Mouse (Mus musculus): Measurements from ENCODE around the gene Arhgap27. TPM values are rescaled to one million over a fixed set of nuclear protein-coding genes. Genes with fewer than 3 reads are reported as not detected.

Arhgap27 gene
- total and polyA plus RNA-seq, 3 experiments = 11.8 to 30.9 (median 26.1) TPM

DNA sequence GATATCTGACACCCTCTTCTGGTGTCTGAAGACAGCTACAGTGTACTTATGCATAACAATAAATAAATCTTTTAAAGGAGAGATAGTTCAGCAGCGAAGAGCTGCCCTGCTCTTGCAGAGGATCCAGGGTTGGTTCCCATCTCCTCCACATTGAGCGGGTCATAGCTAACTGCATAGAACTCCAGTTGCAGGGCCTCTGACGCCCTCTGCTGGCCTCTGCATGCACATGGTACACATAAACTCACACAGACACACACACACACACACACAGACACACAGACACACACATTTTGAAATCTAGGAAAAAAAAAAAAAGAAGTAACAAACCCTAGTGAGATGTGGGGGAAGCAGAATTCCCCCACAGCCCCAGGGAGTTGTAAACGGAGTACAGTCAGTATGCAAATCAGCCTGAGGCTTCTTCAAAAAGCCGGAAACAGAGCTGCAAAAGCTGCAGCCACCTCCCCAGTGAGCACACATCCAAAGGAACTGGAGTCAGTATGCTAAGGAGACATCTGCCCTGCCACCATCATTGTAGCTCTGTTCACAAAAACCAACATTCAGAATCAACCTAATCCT, 11.2 kb downstream of the Arhgap27 start:
- H3K4me1 ChIP-seq (ENCODE audit: control insufficient read depth in 1 of 2, insufficient read depth in 2 of 2) = peaks cover 17 to 54% of the 10 kb centered on the region in 2 experiments
- DNase-seq (ENCODE audit: extremely low read depth) = peak; percentile 86
- peak; percentile 34; the same call in 1 of the 2 replicates for TF ChIP-seq SIN3A (IDR thresholded peaks at IDR 0.05; ENCODE audit: low read length)
- TF ChIP-seq HCFC1 (IDR thresholded peaks at IDR 0.05; ENCODE audit: low read depth, low read length) = no peak
- TF ChIP-seq E2F4 (IDR thresholded peaks at IDR 0.05; ENCODE audit: insufficient replicate concordance, low read depth, low read length) = no peak
- TF ChIP-seq KAT2A (IDR thresholded peaks at IDR 0.05; ENCODE audit: insufficient replicate concordance, low read length) = no peak
- TF ChIP-seq RAD21 (IDR thresholded peaks at IDR 0.05; ENCODE audit: low read depth, low read length) = no peak; the same call in 1 of the 2 replicates
- peak; percentile 51; the same call in 1 of the 2 replicates for TF ChIP-seq ELF1 (IDR thresholded peaks at IDR 0.05; ENCODE audit: low read depth, low read length)
- no peak for TF ChIP-seq ZC3H11A (IDR thresholded peaks at IDR 0.05; ENCODE audit: low read depth, low read length)
- TF ChIP-seq JUND (conservative IDR thresholded peaks at IDR 0.05; ENCODE audit: low read depth, low read length) = 0 out of 2 replicates have a peak, but pooled peaks have one; percentile 26
- peak in 1 of 2 experiments; percentile 50; a peak in 2 of 4 replicates for TF ChIP-seq CTCF (conservative IDR thresholded peaks at IDR 0.05 in 1 of 2, IDR thresholded peaks at IDR 0.05 in 1 of 2; ENCODE audit: low read depth in 2 of 2, low read length in 2 of 2)
- TF ChIP-seq MAZ (IDR thresholded peaks at IDR 0.05; ENCODE audit: low read depth, low read length) = no peak
- no peak for TF ChIP-seq PAX5 (IDR thresholded peaks at IDR 0.05; ENCODE audit: low read length)
- no peak for TF ChIP-seq NRF1 (IDR thresholded peaks at IDR 0.05; ENCODE audit: low read depth, low read length)
- TF ChIP-seq RCOR1 (conservative IDR thresholded peaks at IDR 0.05; ENCODE audit: low read depth, low read length) = 0 out of 2 replicates have a peak, but pooled peaks have one; percentile 22
- TF ChIP-seq CHD2 (IDR thresholded peaks at IDR 0.05; ENCODE audit: low read length) = peak; percentile 52
- peak; percentile 92 for TF ChIP-seq ZNF384 (IDR thresholded peaks at IDR 0.05; ENCODE audit: low read depth, low read length)
- TF ChIP-seq MAX (IDR thresholded peaks at IDR 0.05; ENCODE audit: low read length) = no peak
- peak; percentile 55; the same call in 1 of the 2 replicates for TF ChIP-seq ETS1 (conservative IDR thresholded peaks at IDR 0.05; ENCODE audit: low read depth, low read length)
- no peak for TF ChIP-seq MXI1 (IDR thresholded peaks at IDR 0.05; ENCODE audit: low read depth, low read length)
- TF ChIP-seq POLR2A (IDR thresholded peaks at IDR 0.05; ENCODE audit: low read depth, low read length) = no peak
- TF ChIP-seq BHLHE40 (IDR thresholded peaks at IDR 0.05; ENCODE audit: low read depth, low read length) = peak; percentile 51; the same call in 1 of the 2 replicates
- TF ChIP-seq NELFE (IDR thresholded peaks at IDR 0.05; ENCODE audit: low read depth, low read length) = no peak
- 0 out of 2 replicates have a peak, but pooled peaks have one; percentile 18 for TF ChIP-seq JUN (IDR thresholded peaks at IDR 0.05; ENCODE audit: insufficient read depth, low read depth, low read length)
- TF ChIP-seq MEF2A (IDR thresholded peaks at IDR 0.05; ENCODE audit: borderline replicate concordance, low read depth, low read length) = 0 out of 2 replicates have a peak, but pooled peaks have one; percentile 16
- TF ChIP-seq USF1 (IDR thresholded peaks at IDR 0.05; ENCODE audit: low read depth, low read length) = no peak
- TF ChIP-seq UBTF (IDR thresholded peaks at IDR 0.05; ENCODE audit: low read depth, low read length) = no peak
- TF ChIP-seq ZKSCAN1 (IDR thresholded peaks at IDR 0.05; ENCODE audit: borderline replicate concordance, low read depth, low read length) = no peak
- TF ChIP-seq EP300 (IDR thresholded peaks at IDR 0.05; ENCODE audit: low read length) = peak; percentile 74
- TF ChIP-seq POLR2AphosphoS2 (IDR thresholded peaks at IDR 0.05; ENCODE audit: low read depth, low read length) = no peak
- peak; percentile 17; the same call in 1 of the 2 replicates for TF ChIP-seq SMC3 (IDR thresholded peaks at IDR 0.05; ENCODE audit: low read depth, low read length)
- no peak for TF ChIP-seq CHD1 (IDR thresholded peaks at IDR 0.05; ENCODE audit: low read depth, low read length)
- TF ChIP-seq MAFK (IDR thresholded peaks at IDR 0.05; ENCODE audit: insufficient replicate concordance, low read length) = 0 out of 2 replicates have a peak, but pooled peaks have one; percentile 16
- no peak for TF ChIP-seq USF2 (conservative IDR thresholded peaks at IDR 0.05; ENCODE audit: low read depth, low read length)
- 0 out of 2 replicates have a peak, but pooled peaks have one; percentile 37 for TF ChIP-seq TCF12 (IDR thresholded peaks at IDR 0.05; ENCODE audit: low read depth, low read length)
- H3K9ac ChIP-seq (ENCODE audit: insufficient read depth, low read depth) = no peak overlapping the region
- H3K9me3 ChIP-seq (replicated peaks; ENCODE audit: low read length) = peaks cover 36% of the 10 kb centered on the region
- no peaks in the 10 kb centered on the region for H3K27me3 ChIP-seq (replicated peaks)
- no peak overlapping the region for H3K27ac ChIP-seq (ENCODE audit: insufficient read depth, low read depth)
- dilution Hi-C loops (cut with MboI; ENCODE audit: extremely low pct_ligation_motif_present, extremely low pct_unique_long_range_greater_than_20kb, low sequenced_read_pairs) = no loop called here
- no peaks in the 10 kb centered on the region for H3K79me2 ChIP-seq (replicated peaks; ENCODE audit: control insufficient read depth, extremely low read depth, insufficient read depth, poor library complexity, severe bottlenecking)
- H3K4me3 ChIP-seq (replicated peaks in 1 of 3; ENCODE audit: low read depth in 2 of 3, low read length in 2 of 3, poor library complexity in 1 of 3) = no peak overlapping the region
- peaks cover 20 to 34% of the 10 kb centered on the region in 2 experiments for H3K36me3 ChIP-seq (replicated peaks in 1 of 2; ENCODE audit: control insufficient read depth in 1 of 2, insufficient read depth in 1 of 2, low read length in 1 of 2)
- in situ Hi-C loops (cut with MboI; ENCODE audit: low pct_ligation_motif_present, low pct_unique_long_range_greater_than_20kb, low sequenced_read_pairs) = no loop called here
- no peak overlapping the region for H3K4me2 ChIP-seq (ENCODE audit: insufficient read depth, low read depth, poor library complexity, severe bottlenecking)
